19 mouse cellular contexts compared by ENCODE assay signal in genomic region chr6:65525192-65525591, GRCm38 (mm10). TPM values are rescaled to one million over a fixed set of nuclear protein-coding genes. Genes with fewer than 3 reads are reported as not detected.
DNase-seq lines count a peak whose midpoint lies in the region; ATAC-seq and TF ChIP-seq lines count a peak whose summit lies in the region.
"Had no signal": no experiment of that assay in that cellular context is flagged by ENCODE, and none has a peak within 500 bp of the region (broad histone marks: within the 10 kb centered on the region; RNA-seq: fewer than 3 reads in every experiment).

TSS of gene Tnip3 (plus strand) at chr6:65525313.

- H3K4me1 ChIP-seq in kidney, adult 2 months (ENCODE audit: control insufficient read depth, insufficient read depth, low read length) = no peaks in the 10 kb centered on the region
- H3K4me1 ChIP-seq: liver, embryonic 12.5 days; midbrain, embryonic 15.5 days; neural tube, embryonic 12.5 days had no signal

- ATAC-seq in CD4-positive, CD25-positive, alpha-beta regulatory T cell, adult 4 months = peak; percentile 81
- ATAC-seq in common myeloid progenitor, adult 5-6 weeks (replicated peaks; ENCODE audit: low read depth, poor library complexity, severe bottlenecking) = peak; percentile 30; the same call in 1 of the 2 replicates
- ATAC-seq in monocyte, adult 5-6 weeks (replicated peaks; ENCODE audit: insufficient number of reproducible peaks, low FRiP score, low TSS enrichment, poor library complexity, severe bottlenecking) = no peak; the same call in 1 of the 2 replicates
- ATAC-seq: liver, embryonic 12.5 days; midbrain, embryonic 15.5 days had no signal

- H3K27me3 ChIP-seq in kidney, adult 2 months (replicated peaks; ENCODE audit: control insufficient read depth, insufficient read depth, low read length) = no peaks in the 10 kb centered on the region
- H3K27me3 ChIP-seq: liver, embryonic 12.5 days; midbrain, embryonic 15.5 days; neural tube, embryonic 12.5 days had no signal

- DNase-seq in kidney, adult 2 months = peak; percentile 6
- DNase-seq in kidney, postnatal 4 days = no peak
- no peak for DNase-seq in cerebellum, adult 18-20 months
- no peak for DNase-seq in spleen, postnatal 36 days (ENCODE audit: low spot score in 2 of 2)
- DNase-seq: cerebellum, postnatal 36 days; gastrocnemius, postnatal 10 days; kidney, adult 11 months; lung, postnatal 36 days; right cerebral cortex, postnatal 4 days; thymus, adult 2 months had no signal

- TF ChIP-seq POLR2A in kidney, adult 2 months (IDR thresholded peaks at IDR 0.05; ENCODE audit: low read depth, low read length) = no peak

- no peak within 1 kb of the TSS for H3K27ac ChIP-seq in kidney, adult 2 months (ENCODE audit: insufficient read depth, low read depth, low read length)
- H3K27ac ChIP-seq: liver, embryonic 12.5 days; midbrain, embryonic 15.5 days; neural tube, embryonic 12.5 days had no signal

- H3K36me3 ChIP-seq in kidney, adult 2 months (ENCODE audit: control insufficient read depth, insufficient read depth, low read length) = no peaks in the 10 kb centered on the region
- H3K36me3 ChIP-seq: liver, embryonic 12.5 days; midbrain, embryonic 15.5 days; neural tube, embryonic 12.5 days had no signal

- no peak within 1 kb of the TSS for H3K4me3 ChIP-seq in kidney, adult 2 months (ENCODE audit: insufficient read depth, low read depth, low read length)
- H3K4me3 ChIP-seq: liver, embryonic 12.5 days; midbrain, embryonic 15.5 days; neural tube, embryonic 12.5 days had no signal

- WGBS in kidney, adult 2 months = 47% methylated on average over 5 of the region's 5 CpGs

- no peak for TF ChIP-seq CTCF in kidney, adult 2 months (conservative IDR thresholded peaks at IDR 0.05; ENCODE audit: insufficient read depth, insufficient read length, low read depth, low read length)

RNA-seq across cellular contexts. Expression of gene Tnip3, which starts in this region (rescaled TPM):
- 0.06 and 0.45 TPM in 2 replicates for polyA plus RNA-seq in kidney, adult 2 months (2012; rRNA removed)
- polyA plus RNA-seq in CD4-positive, CD25-positive, alpha-beta regulatory T cell, adult 4 months (2017; shearing (Covaris generic)) = 1 to 10 TPM; 6.6 to 6.8 TPM
- total RNA-seq in common myeloid progenitor, adult 5-6 weeks (2017) = 9.6 and 9.7 TPM in 2 replicates
- 20.6 to 39.3 TPM (median 26.1 TPM) in 3 replicates for total RNA-seq in monocyte, adult 5-6 weeks (2017)
- total RNA-seq: layer of hippocampus, postnatal 14 days had no signal
- polyA plus RNA-seq: embryonic facial prominence, embryonic 11.5 days; hindbrain, embryonic 11.5 days; midbrain, embryonic 15.5 days; neural tube, embryonic 12.5 days had no signal

Comparison
In these comparisons a context has a peak if more than half of its experiments do, and no peak if none do; other contexts are left out.
1. Peak in DNase-seq in kidney, adult 2 months; RNA of the gene not detected or under 1 TPM.